ENCODE assay signal across 14 mouse cellular contexts in genomic region chr1:73920701-73921100, GRCm38 (mm10).
DNase-seq lines count a peak whose midpoint lies in the region; TF ChIP-seq lines count a peak whose summit lies in the region.
"Had no signal": no experiment of that assay in that cellular context is flagged by ENCODE, and none has a peak within 500 bp of the region (broad histone marks: within the 10 kb centered on the region; RNA-seq: fewer than 3 reads in every experiment).

No protein-coding gene starts in this region.

- peak; percentile 11 for DNase-seq in gastrocnemius, adult 2 months
- DNase-seq in gastrocnemius, adult 18-20 months (ENCODE audit: low spot score): no peak
- DNase-seq in kidney, postnatal 10 days: peak; percentile 5
- no peak for DNase-seq in kidney, postnatal 14 days
- DNase-seq in right cerebral cortex, postnatal 14 days: peak; percentile 2
- DNase-seq in right cerebral cortex, postnatal 4 days: no peak
- no peak for DNase-seq in layer of hippocampus, postnatal 36 days
- DNase-seq: cerebellum, adult 2 months; kidney, adult 9 months; left cerebral cortex, postnatal 4 days had no signal

- H3K27ac ChIP-seq in gastrocnemius, adult 2 months: peak overlapping the region; percentile 80; the same call in 1 of the 2 replicates
- H3K27ac ChIP-seq: hindbrain, embryonic 10.5 days; layer of hippocampus, adult 2 months; stomach, embryonic 15.5 days had no signal

- H3K4me3 ChIP-seq in gastrocnemius, adult 2 months: no peak overlapping the region
- H3K4me3 ChIP-seq: erythroblast, embryonic 14.5 days; hindbrain, embryonic 10.5 days; layer of hippocampus, adult 2 months; stomach, embryonic 15.5 days had no signal

- TF ChIP-seq CTCF in gastrocnemius, adult 2 months (IDR thresholded peaks at IDR 0.05): no peak

- intact Hi-C loops in gastrocnemius, adult 2 months (cut with DNase I): no loop called here

Comparison
In these comparisons a context has a peak if more than half of its experiments do, and no peak if none do; other contexts are left out.
1. DNase-seq: peak in gastrocnemius, adult 2 months (single experiment), kidney, postnatal 10 days (single experiment) and right cerebral cortex, postnatal 14 days (single experiment); none in gastrocnemius, adult 18-20 months (single experiment), kidney, postnatal 14 days (single experiment), right cerebral cortex, postnatal 4 days (single experiment) and layer of hippocampus, postnatal 36 days (0 of 2).